Mouse (Mus musculus): Measurements from ENCODE around the gene Rhebl1.

GRCm38 (mm10) chr15:98893940-98894745 is at the start of gene Rhebl1:
- TF ChIP-seq CTCF (IDR thresholded peaks at IDR 0.05; ENCODE audit: control insufficient read depth, insufficient read depth, low read length), result no peak
- no peak for TF ChIP-seq POLR2A (IDR thresholded peaks at IDR 0.05; ENCODE audit: borderline replicate concordance, control insufficient read depth, low read depth, low read length)

Measured in bone marrow, adult 2 months (tissue).